Mouse (Mus musculus): ENCODE measurements around the gene Clhc1. TPM values are rescaled to one million over a fixed set of nuclear protein-coding genes. Genes with fewer than 3 reads are reported as not detected.

Gene Clhc1
- total and polyA plus RNA-seq, 3 experiments: 3.9 to 6.5 (median 6.3) TPM

GRCm38 (mm10) chr11:29603581-29603980 lies 55.8 kb downstream of the Clhc1 start:
- in situ Hi-C loops (cut with MboI; ENCODE audit: low pct_ligation_motif_present, low pct_unique_long_range_greater_than_20kb, low sequenced_read_pairs): no loop called here
- H3K4me2 ChIP-seq (ENCODE audit: insufficient read depth, low read depth, poor library complexity, severe bottlenecking): no peak overlapping the region
- no peaks in the 10 kb centered on the region for H3K36me3 ChIP-seq (replicated peaks in 1 of 2; ENCODE audit: control insufficient read depth in 1 of 2, insufficient read depth in 1 of 2, low read length in 1 of 2)
- H3K4me1 ChIP-seq (ENCODE audit: control insufficient read depth in 1 of 2, insufficient read depth in 2 of 2): no peaks in the 10 kb centered on the region
- H3K9me3 ChIP-seq (replicated peaks; ENCODE audit: low read length): no peaks in the 10 kb centered on the region
- H3K9ac ChIP-seq (ENCODE audit: insufficient read depth, low read depth): no peak overlapping the region
- no peak overlapping the region for H3K4me3 ChIP-seq (replicated peaks in 1 of 3; ENCODE audit: low read depth in 2 of 3, low read length in 2 of 3, poor library complexity in 1 of 3)
- H3K27me3 ChIP-seq (replicated peaks): no peaks in the 10 kb centered on the region
- DNase-seq (ENCODE audit: extremely low read depth): no peak
- H3K27ac ChIP-seq (ENCODE audit: insufficient read depth, low read depth): no peak overlapping the region
- TF ChIP-seq CTCF (conservative IDR thresholded peaks at IDR 0.05 in 1 of 2, IDR thresholded peaks at IDR 0.05 in 1 of 2; ENCODE audit: low read depth in 2 of 2, low read length in 2 of 2) (no peak), JUN (IDR thresholded peaks at IDR 0.05; ENCODE audit: insufficient read depth, low read depth, low read length) (no peak), POLR2A (IDR thresholded peaks at IDR 0.05; ENCODE audit: low read depth, low read length) (no peak), IRF4 (IDR thresholded peaks at IDR 0.05; ENCODE audit: low read depth, low read length) (no peak), CHD2 (IDR thresholded peaks at IDR 0.05; ENCODE audit: low read length) (no peak), USF2 (conservative IDR thresholded peaks at IDR 0.05; ENCODE audit: low read depth, low read length) (no peak), RAD21 (IDR thresholded peaks at IDR 0.05; ENCODE audit: low read depth, low read length) (no peak), E2F4 (IDR thresholded peaks at IDR 0.05; ENCODE audit: insufficient replicate concordance, low read depth, low read length) (no peak)
- H3K79me2 ChIP-seq (replicated peaks; ENCODE audit: control insufficient read depth, extremely low read depth, insufficient read depth, poor library complexity, severe bottlenecking): no peaks in the 10 kb centered on the region
- dilution Hi-C loops (cut with MboI; ENCODE audit: extremely low pct_ligation_motif_present, extremely low pct_unique_long_range_greater_than_20kb, low sequenced_read_pairs): no loop called here

- Histone ChIP-seq H3K9ac (ENCODE audit: insufficient read depth, low read depth) (no peak overlapping the region), H3K27me3 (replicated peaks) (no peaks in the 10 kb centered on the region), H3K27ac (ENCODE audit: insufficient read depth, low read depth) (no peak overlapping the region), H3K79me2 (replicated peaks; ENCODE audit: control insufficient read depth, extremely low read depth, insufficient read depth, poor library complexity, severe bottlenecking) (no peaks in the 10 kb centered on the region), H3K4me2 (ENCODE audit: insufficient read depth, low read depth, poor library complexity, severe bottlenecking) (no peak overlapping the region), H3K4me3 (replicated peaks in 1 of 3; ENCODE audit: low read depth in 2 of 3, low read length in 2 of 3, poor library complexity in 1 of 3) (no peak overlapping the region), H3K36me3 (replicated peaks in 1 of 2; ENCODE audit: control insufficient read depth in 1 of 2, insufficient read depth in 1 of 2, low read length in 1 of 2) (no peaks in the 10 kb centered on the region), H3K9me3 (replicated peaks; ENCODE audit: low read length) (no peaks in the 10 kb centered on the region), H3K4me1 (ENCODE audit: control insufficient read depth in 1 of 2, insufficient read depth in 2 of 2) (peaks cover 0 to 9% of the 10 kb centered on the region in 2 experiments; a peak in 2 of 4 replicates)
- no peak for DNase-seq (ENCODE audit: extremely low read depth)
- dilution Hi-C loops (cut with MboI; ENCODE audit: extremely low pct_ligation_motif_present, extremely low pct_unique_long_range_greater_than_20kb, low sequenced_read_pairs): no loop called here
- no peak for TF ChIP-seq ZMIZ1 (IDR thresholded peaks at IDR 0.05; ENCODE audit: low read depth, low read length)
- no peak for TF ChIP-seq MXI1 (IDR thresholded peaks at IDR 0.05; ENCODE audit: low read depth, low read length)
- no peak for TF ChIP-seq MEF2A (IDR thresholded peaks at IDR 0.05; ENCODE audit: borderline replicate concordance, low read depth, low read length)
- TF ChIP-seq RCOR1 (conservative IDR thresholded peaks at IDR 0.05; ENCODE audit: low read depth, low read length): no peak
- no peak for TF ChIP-seq CTCF (conservative IDR thresholded peaks at IDR 0.05 in 1 of 2, IDR thresholded peaks at IDR 0.05 in 1 of 2; ENCODE audit: low read depth in 2 of 2, low read length in 2 of 2)
- TF ChIP-seq KAT2A (IDR thresholded peaks at IDR 0.05; ENCODE audit: insufficient replicate concordance, low read length): no peak
- in situ Hi-C loops (cut with MboI; ENCODE audit: low pct_ligation_motif_present, low pct_unique_long_range_greater_than_20kb, low sequenced_read_pairs): no loop called here
Measured at GRCm38 (mm10) chr11:29607465-29607990, 59.8 kb downstream of the Clhc1 start.
